Mouse (Mus musculus) forebrain, embryonic 15.5 days (tissue): ENCODE measurements around the gene Ptprm. TPM values are rescaled to one million over a fixed set of nuclear protein-coding genes. Genes with fewer than 3 reads are reported as not detected.

ENCODE experiments used
- ATAC-seq: fragments of 200-750 bp; cut with Nextera tagmentation; replicated peaks from 2 replicates; pipeline ENCODE4 v1.8.0; 2017; ENCODE audit warnings: mild to moderate bottlenecking, moderate TSS enrichment, moderate library complexity
- H3K27ac ChIP-seq: fragments of 300-500 bp; sonication (generic); replicated peaks from 2 replicates; pipeline ENCODE4 v1.5.1; 2015; ENCODE audit warnings: mild to moderate bottlenecking, inconsistent platforms
- H3K27me3 ChIP-seq: fragments of 300-500 bp; sonication (generic); 2 replicates; pipeline ENCODE4 v1.6.1; 2015; ENCODE audit warnings: inconsistent platforms
- H3K36me3 ChIP-seq: fragments of 300-500 bp; sonication (generic); 2 replicates; pipeline ENCODE4 v1.6.1; 2015; ENCODE audit warnings: mild to moderate bottlenecking, inconsistent platforms
- H3K4me1 ChIP-seq: fragments of 300-500 bp; sonication (generic); 2 replicates; pipeline ENCODE4 v1.6.1; 2015; ENCODE audit warnings: inconsistent platforms
- H3K4me2 ChIP-seq: fragments of 300-500 bp; sonication (generic); replicated peaks from 2 replicates; pipeline ENCODE4 v1.6.1; 2015; ENCODE audit warnings: mild to moderate bottlenecking, inconsistent platforms
- H3K4me3 ChIP-seq: fragments of 300-500 bp; sonication (generic); 2 replicates; pipeline ENCODE4 v1.5.1; 2015; ENCODE audit warnings: mild to moderate bottlenecking, inconsistent platforms
- H3K9ac ChIP-seq: fragments of 300-500 bp; sonication (generic); replicated peaks from 2 replicates; pipeline ENCODE4 v1.6.1; 2015; ENCODE audit warnings: mild to moderate bottlenecking, inconsistent platforms
- H3K9me3 ChIP-seq: fragments of 300-500 bp; sonication (generic); 2 replicates; pipeline ENCODE4 v1.6.1; 2016; ENCODE audit warnings: inconsistent platforms
- WGBS: fragments of 180-500 bp; shearing (Covaris S2); methylation state at CpG from one replicate; pipeline ENCODE4 v1.1.7; 2015; ENCODE audit warnings: mixed read lengths; 5-methylcytosine and 5-hydroxymethylcytosine counted together
- polyA plus RNA-seq: library from polyadenylated mRNA; unstranded; fragments of >200 nt; fragmentation: Nextera tagmentation; extraction: Ambion mirVana; gene quantifications from 2 replicates; pipeline ENCODE4 v1.2.1, GENCODE M21; 2015

Ptprm gene
- polyA plus RNA-seq, 1 experiment from 2014 or later: 10.7 TPM

DNA sequence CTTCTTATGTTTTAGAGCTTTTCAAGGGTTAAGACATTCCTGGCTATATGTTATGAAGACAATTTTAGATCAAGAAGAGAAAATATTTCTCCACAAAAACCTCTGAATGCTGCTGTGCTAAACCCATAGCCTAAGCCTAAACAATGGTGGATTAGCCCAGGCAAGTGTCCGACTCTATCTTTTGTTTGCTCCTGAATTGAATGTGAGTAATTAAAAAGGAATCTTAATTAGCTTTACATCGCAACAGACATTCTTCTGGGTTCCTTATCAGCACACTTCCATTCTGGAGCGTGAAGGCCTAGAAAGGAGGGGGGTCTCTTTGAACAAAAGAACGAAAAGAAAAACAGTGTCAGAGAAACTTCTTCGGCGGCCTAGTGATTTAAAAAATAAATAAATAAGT lies 439.6 kb downstream of the Ptprm start:
- Histone ChIP-seq H3K27me3 (no peaks in the 10 kb centered on the region), H3K27ac (no peak overlapping the region), H3K4me1 (no peaks in the 10 kb centered on the region), H3K9me3 (no peaks in the 10 kb centered on the region), H3K36me3 (no peaks in the 10 kb centered on the region), H3K4me2 (no peak overlapping the region), H3K4me3 (no peak overlapping the region), H3K9ac (no peak overlapping the region)
- no peak for ATAC-seq
- WGBS: 7% methylated on average over 6 of the region's 6 CpGs

GRCm38 (mm10) chr17:66912533-66912932 lies 441.7 kb downstream of the Ptprm start:
- whole genome bisulfite sequencing: 91% methylated on average over 6 of the region's 6 CpGs
- no peak overlapping the region for H3K4me2 ChIP-seq

GRCm38 (mm10) chr17:66912120-66912519 lies 442.1 kb downstream of the Ptprm start:
- Histone ChIP-seq H3K9ac (no peak overlapping the region), H3K4me3 (no peak overlapping the region), H3K27me3 (no peaks in the 10 kb centered on the region), H3K27ac (no peak overlapping the region), H3K4me1 (no peaks in the 10 kb centered on the region), H3K9me3 (no peaks in the 10 kb centered on the region), H3K36me3 (no peaks in the 10 kb centered on the region), H3K4me2 (no peak overlapping the region)
- no peak for ATAC-seq
- 96% methylated on average over 11 of the region's 11 CpGs for WGBS

More at GRCm38 (mm10) chr17:66912533-66912932, 441.7 kb downstream of the Ptprm start:
- no peak overlapping the region for H3K4me3 ChIP-seq
- H3K9ac ChIP-seq: no peak overlapping the region
- ATAC-seq: no peak
- H3K27ac ChIP-seq: no peak overlapping the region
- H3K4me1 ChIP-seq: no peaks in the 10 kb centered on the region
- no peaks in the 10 kb centered on the region for H3K36me3 ChIP-seq
- H3K27me3 ChIP-seq: no peaks in the 10 kb centered on the region
- H3K9me3 ChIP-seq: no peaks in the 10 kb centered on the region

GRCm38 (mm10) chr17:66909901-66910300 lies 444.4 kb downstream of the Ptprm start:
- no peaks in the 10 kb centered on the region for H3K9me3 ChIP-seq
- H3K4me1 ChIP-seq: no peaks in the 10 kb centered on the region
- ATAC-seq: no peak
- no peaks in the 10 kb centered on the region for H3K27me3 ChIP-seq
- WGBS: 66% methylated on average over 4 of the region's 4 CpGs
- no peak overlapping the region for H3K4me2 ChIP-seq
- no peaks in the 10 kb centered on the region for H3K36me3 ChIP-seq
- H3K9ac ChIP-seq: no peak overlapping the region
- H3K4me3 ChIP-seq: no peak overlapping the region
- H3K27ac ChIP-seq: no peak overlapping the region

- no peaks in the 10 kb centered on the region for H3K9me3 ChIP-seq
- no peak overlapping the region for H3K4me2 ChIP-seq
- H3K9ac ChIP-seq: no peak overlapping the region
- H3K27ac ChIP-seq: no peak overlapping the region
- no peak overlapping the region for H3K4me3 ChIP-seq
- no peaks in the 10 kb centered on the region for H3K36me3 ChIP-seq
- H3K4me1 ChIP-seq: no peaks in the 10 kb centered on the region
- 86% methylated on average over 6 of the region's 6 CpGs for WGBS
- no peaks in the 10 kb centered on the region for H3K27me3 ChIP-seq
- ATAC-seq: no peak
These were observed 445.3 kb downstream of the Ptprm start for GRCm38 (mm10) chr17:66908921-66909320.

GRCm38 (mm10) chr17:66894181-66894580 lies 460.1 kb downstream of the Ptprm start:
- Histone ChIP-seq H3K27me3 (no peaks in the 10 kb centered on the region), H3K4me2 (no peak overlapping the region), H3K27ac (no peak overlapping the region), H3K36me3 (no peaks in the 10 kb centered on the region), H3K9me3 (no peaks in the 10 kb centered on the region), H3K4me1 (peaks cover 3% of the 10 kb centered on the region; the same call in 1 of the 2 replicates), H3K9ac (no peak overlapping the region), H3K4me3 (no peak overlapping the region)
- WGBS: 49% methylated on average over 1 of the region's 1 CpGs
- no peak for ATAC-seq

DNA sequence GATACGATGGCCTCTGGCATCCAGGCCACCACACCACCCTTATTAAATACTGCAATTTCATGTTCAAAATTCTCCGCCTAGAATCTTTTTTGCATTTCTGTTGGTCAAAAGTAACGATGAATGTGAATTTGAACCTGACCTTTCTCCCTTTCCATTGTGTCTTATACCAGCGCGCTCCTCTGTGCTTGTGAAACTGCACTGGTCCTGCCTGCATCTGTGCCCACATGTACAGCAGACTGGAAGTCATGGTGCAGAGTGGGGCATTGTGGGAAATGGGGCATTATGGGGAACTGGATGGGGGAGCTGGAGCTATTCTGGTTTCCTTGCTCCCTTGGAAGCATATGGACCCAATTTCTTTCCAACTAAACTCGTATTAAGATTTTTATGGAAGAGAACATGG lies 462.3 kb downstream of the Ptprm start:
- ATAC-seq: no peak
- no peaks in the 10 kb centered on the region for H3K9me3 ChIP-seq
- H3K4me2 ChIP-seq: no peak overlapping the region
- no peak overlapping the region for H3K4me3 ChIP-seq
- H3K27me3 ChIP-seq: no peaks in the 10 kb centered on the region
- no peaks in the 10 kb centered on the region for H3K36me3 ChIP-seq
- no peak overlapping the region for H3K27ac ChIP-seq
- WGBS: 93% methylated on average over 6 of the region's 6 CpGs
- H3K9ac ChIP-seq: no peak overlapping the region
- H3K4me1 ChIP-seq: peaks cover 3% of the 10 kb centered on the region; the same call in 1 of the 2 replicates

DNA sequence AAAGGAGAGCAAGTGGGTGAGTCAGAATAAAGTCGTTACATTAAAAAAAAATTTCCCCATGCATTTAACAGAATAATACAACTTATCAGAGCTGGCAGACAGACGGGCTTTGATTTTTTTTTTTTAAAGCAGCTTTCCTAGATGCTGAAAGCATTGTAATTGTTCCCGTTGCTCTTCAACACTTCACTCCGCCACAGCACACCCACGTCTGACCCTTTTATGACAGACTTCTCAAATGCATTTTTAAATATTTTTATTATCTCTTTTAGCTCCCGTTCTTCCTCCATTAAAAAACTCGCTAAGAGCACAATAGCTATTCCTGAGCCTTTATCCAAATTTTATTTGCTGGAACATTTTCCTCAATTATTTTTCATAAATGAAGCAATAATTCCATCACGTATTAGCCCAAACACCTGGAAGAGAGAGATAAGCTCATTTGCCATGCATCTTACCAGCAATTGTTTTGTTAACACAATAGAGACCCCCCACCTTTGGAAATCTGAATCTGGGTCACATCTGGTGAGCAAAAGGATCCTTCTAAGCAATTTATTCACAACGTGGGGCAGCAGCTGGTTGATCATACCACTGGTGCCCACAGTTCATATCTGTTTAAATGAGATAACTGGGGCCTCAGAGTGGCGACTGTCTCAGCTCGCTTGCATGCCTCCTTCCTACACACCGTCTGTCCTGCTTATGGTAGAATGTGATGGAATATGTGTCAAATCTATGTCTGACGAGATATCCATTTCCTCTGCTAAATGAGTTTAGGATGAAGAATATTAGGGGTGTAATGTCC lies 463.0 kb downstream of the Ptprm start:
- Histone ChIP-seq H3K9me3 (no peaks in the 10 kb centered on the region), H3K27me3 (no peaks in the 10 kb centered on the region), H3K27ac (no peak overlapping the region), H3K9ac (no peak overlapping the region), H3K4me2 (no peak overlapping the region), H3K4me1 (peaks cover 3% of the 10 kb centered on the region; the same call in 1 of the 2 replicates), H3K4me3 (no peak overlapping the region), H3K36me3 (no peaks in the 10 kb centered on the region)
- 55% methylated on average over 13 of the region's 13 CpGs for WGBS
- ATAC-seq: no peak

DNA sequence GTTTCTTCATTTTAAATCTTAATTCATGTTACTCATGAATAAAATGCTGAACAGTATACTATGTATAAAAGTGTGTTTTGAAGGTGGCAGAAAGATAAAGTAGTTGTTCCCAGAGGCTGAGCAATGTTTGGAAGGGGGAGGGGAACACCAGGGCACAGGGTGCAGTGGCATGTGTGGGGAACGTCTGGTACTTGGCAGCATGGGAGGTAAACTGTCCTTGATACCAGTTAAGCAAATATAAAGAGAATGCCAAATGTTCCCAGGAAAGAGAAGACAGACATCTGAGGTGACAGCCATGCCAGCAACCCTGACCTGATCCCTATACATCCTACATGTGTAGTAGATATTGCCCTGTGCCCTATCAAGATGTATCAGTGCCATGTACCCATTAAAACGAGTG lies 472.0 kb downstream of the Ptprm start:
- Histone ChIP-seq H3K4me1 (no peaks in the 10 kb centered on the region), H3K36me3 (no peaks in the 10 kb centered on the region), H3K9me3 (no peaks in the 10 kb centered on the region), H3K4me3 (no peak overlapping the region), H3K4me2 (no peak overlapping the region), H3K27me3 (no peaks in the 10 kb centered on the region), H3K9ac (no peak overlapping the region), H3K27ac (no peak overlapping the region)
- 54% methylated on average over 2 of the region's 2 CpGs for WGBS
- no peak for ATAC-seq

GRCm38 (mm10) chr17:66880969-66881701 lies 473.1 kb downstream of the Ptprm start:
- 56% methylated on average over 9 of the region's 9 CpGs for WGBS
- Histone ChIP-seq H3K9me3 (no peaks in the 10 kb centered on the region), H3K36me3 (no peaks in the 10 kb centered on the region), H3K27ac (no peak overlapping the region), H3K9ac (no peak overlapping the region), H3K27me3 (no peaks in the 10 kb centered on the region), H3K4me1 (no peaks in the 10 kb centered on the region), H3K4me3 (no peak overlapping the region), H3K4me2 (no peak overlapping the region)
- no peak for ATAC-seq

DNA sequence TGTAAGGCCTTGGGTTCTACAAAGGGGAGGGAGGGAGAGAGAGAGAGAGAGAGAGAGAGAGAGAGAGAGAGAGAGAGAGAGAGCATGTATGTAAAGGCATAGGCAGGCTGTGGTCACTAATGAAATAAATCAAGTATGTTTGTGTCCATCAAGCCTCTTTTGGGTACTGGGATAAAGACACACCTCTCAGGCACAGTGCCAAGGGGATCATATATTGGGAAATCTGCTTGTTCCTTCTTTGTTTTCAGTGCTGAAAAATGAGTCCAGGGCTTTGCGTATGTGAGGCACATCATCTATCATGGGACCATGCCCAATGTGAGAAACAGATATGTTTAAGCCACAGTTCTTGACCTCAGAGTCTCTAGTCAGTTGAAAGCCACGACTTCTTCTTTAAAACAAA lies 475.1 kb downstream of the Ptprm start:
- H3K36me3 ChIP-seq: no peaks in the 10 kb centered on the region
- no peak overlapping the region for H3K4me2 ChIP-seq
- ATAC-seq: no peak
- WGBS: 95% methylated on average over 2 of the region's 2 CpGs
- H3K4me1 ChIP-seq: peaks cover 7% of the 10 kb centered on the region
- no peaks in the 10 kb centered on the region for H3K27me3 ChIP-seq
- H3K4me3 ChIP-seq: no peak overlapping the region
- H3K9me3 ChIP-seq: no peaks in the 10 kb centered on the region
- H3K9ac ChIP-seq: no peak overlapping the region
- no peak overlapping the region for H3K27ac ChIP-seq

DNA sequence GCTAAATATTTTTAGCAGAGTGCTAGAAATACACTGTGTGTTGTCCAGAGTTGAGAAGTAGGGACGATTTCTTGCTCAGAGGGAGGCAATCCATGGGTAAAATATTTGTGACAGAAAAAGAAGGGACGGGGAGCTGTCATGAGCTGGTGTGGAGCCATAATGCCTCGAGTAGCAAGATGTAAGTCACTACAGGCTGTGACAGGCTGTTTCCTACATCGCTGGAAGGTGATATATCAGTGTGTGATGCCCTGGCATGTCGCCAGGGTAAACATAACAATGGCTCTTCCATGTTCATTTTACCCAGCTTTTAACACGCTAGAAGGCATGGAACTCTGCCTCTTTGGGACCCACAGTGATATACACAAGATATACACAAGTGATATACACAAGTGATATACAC lies 476.7 kb downstream of the Ptprm start:
- H3K27me3 ChIP-seq: no peaks in the 10 kb centered on the region
- no peak overlapping the region for H3K9ac ChIP-seq
- no peak overlapping the region for H3K4me3 ChIP-seq
- no peak overlapping the region for H3K4me2 ChIP-seq
- no peak overlapping the region for H3K27ac ChIP-seq
- H3K36me3 ChIP-seq: no peaks in the 10 kb centered on the region
- whole genome bisulfite sequencing: 55% methylated on average over 6 of the region's 6 CpGs
- ATAC-seq: no peak
- H3K9me3 ChIP-seq: no peaks in the 10 kb centered on the region
- H3K4me1 ChIP-seq: peaks cover 7% of the 10 kb centered on the region
